Mouse (Mus musculus): ENCODE data around the gene Hpcal1. TPM values are rescaled to one million over a fixed set of nuclear protein-coding genes. Genes with fewer than 3 reads are reported as not detected.

The Hpcal1 gene
- polyA plus RNA-seq, 1 experiment from 2014 or later = 57.7 TPM

DNA sequence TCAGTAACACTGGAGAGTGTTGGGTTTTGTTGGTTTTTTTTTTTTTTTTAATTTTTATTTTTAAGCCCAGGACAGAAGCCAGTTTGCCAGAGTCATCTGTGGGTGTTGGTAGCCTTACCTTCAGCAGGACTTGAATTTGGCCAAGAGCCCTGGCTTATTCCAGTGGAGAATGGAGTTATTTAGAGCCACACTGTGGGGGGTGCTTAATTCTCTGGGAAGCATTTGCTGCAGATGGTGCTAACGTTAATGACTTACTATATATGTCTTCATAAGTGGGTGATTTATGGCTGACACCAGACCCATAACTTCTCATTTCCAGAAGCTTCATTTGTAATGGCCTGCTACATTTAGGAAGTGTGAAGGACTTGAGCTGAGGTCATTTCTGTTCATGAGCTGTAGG is 21.9 kb downstream of the Hpcal1 start:
- 47% methylated on average over 1 of the region's 1 CpGs for WGBS
- no peak for DNase-seq (ENCODE audit: low spot score)
- H3K27ac ChIP-seq (replicated peaks; ENCODE audit: low read depth, low read length) = no peak overlapping the region
- no peak for ATAC-seq (ENCODE audit: low read depth)
- peaks cover 13% of the 10 kb centered on the region; the same call in 1 of the 2 replicates for H3K4me1 ChIP-seq (ENCODE audit: control insufficient read depth, insufficient read depth, low read length)
- no peak overlapping the region for H3K4me3 ChIP-seq (ENCODE audit: low read depth, low read length)
- H3K36me3 ChIP-seq (ENCODE audit: control insufficient read depth, insufficient read depth, low read length) = no peaks in the 10 kb centered on the region
- H3K4me2 ChIP-seq (ENCODE audit: low read depth, low read length) = no peak overlapping the region
- no peaks in the 10 kb centered on the region for H3K27me3 ChIP-seq (replicated peaks; ENCODE audit: control insufficient read depth, insufficient read depth, low read length)
- H3K9ac ChIP-seq (ENCODE audit: low read depth, low read length) = no peak overlapping the region
- H3K9me3 ChIP-seq (ENCODE audit: control insufficient read depth, low read length) = no peaks in the 10 kb centered on the region

DNA sequence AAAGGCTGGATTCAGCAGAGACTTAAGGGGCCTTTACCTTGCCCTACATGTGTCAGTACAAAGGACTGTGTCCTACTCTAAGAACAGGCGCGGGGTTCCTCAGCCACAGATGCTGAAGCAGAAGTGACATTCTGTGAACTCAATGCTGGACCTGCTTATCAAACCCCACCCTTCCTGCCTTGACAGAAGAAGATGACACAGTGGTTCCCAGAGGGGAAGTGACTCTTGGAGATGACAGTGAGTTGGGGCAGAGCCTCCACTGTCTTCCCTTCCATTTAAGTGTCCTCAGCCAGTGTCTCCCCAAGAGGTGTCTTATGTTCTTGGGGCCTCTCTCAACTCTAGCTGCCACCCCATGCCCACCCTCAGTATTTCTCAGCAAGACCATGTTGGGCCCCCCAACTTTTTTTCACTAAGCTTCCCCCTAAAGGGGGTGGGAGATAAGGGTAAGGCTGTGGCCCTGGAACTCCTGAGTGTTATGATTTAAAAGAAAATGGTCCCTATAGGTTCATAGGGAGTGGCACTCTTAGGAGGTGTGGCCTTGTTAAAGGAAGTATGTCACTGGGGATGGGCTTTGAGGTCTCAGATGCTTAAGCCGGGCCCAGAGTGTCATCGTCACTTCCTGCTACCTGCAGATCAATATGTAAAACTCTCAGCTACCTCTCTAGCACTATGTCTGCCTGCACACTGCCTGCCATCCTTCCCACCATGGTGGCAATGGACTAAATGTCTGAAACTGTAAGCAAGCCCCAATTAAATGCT is 25.2 kb downstream of the Hpcal1 start:
- Histone ChIP-seq H3K9ac (ENCODE audit: low read depth, low read length) (no peak overlapping the region), H3K27me3 (replicated peaks; ENCODE audit: control insufficient read depth, insufficient read depth, low read length) (no peaks in the 10 kb centered on the region), H3K27ac (replicated peaks; ENCODE audit: low read depth, low read length) (no peak overlapping the region), H3K36me3 (ENCODE audit: control insufficient read depth, insufficient read depth, low read length) (no peaks in the 10 kb centered on the region), H3K4me3 (ENCODE audit: low read depth, low read length) (no peak overlapping the region), H3K4me1 (ENCODE audit: control insufficient read depth, insufficient read depth, low read length) (0 out of 2 replicates have a peak, but pooled peaks cover 4% of the 10 kb centered on the region), H3K4me2 (ENCODE audit: low read depth, low read length) (no peak overlapping the region), H3K9me3 (ENCODE audit: control insufficient read depth, low read length) (no peaks in the 10 kb centered on the region)
- ATAC-seq (ENCODE audit: low read depth) (no peak), DNase-seq (ENCODE audit: low spot score) (no peak)
- WGBS = 92% methylated on average over 4 of the region's 4 CpGs

DNA sequence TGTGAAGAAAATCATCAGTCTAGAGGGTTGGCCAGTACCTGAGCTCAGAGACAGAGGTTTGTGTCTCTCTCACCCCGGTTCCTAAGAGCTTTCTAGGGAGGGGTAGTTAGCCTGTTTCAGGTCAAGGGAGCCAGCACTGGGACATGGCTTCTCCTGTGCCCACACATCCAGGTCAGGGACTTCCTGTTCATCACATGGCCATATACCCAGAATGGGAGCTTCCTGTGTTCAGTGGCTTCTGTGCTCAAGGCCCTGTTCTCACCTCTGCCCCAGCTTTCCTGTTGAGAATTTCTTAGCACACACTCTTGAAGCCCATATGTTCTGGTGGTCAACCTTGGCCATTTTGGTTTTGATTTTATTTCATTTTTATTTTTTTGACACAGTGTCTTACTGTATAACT is 26.6 kb downstream of the Hpcal1 start:
- Histone ChIP-seq H3K4me1 (ENCODE audit: control insufficient read depth, insufficient read depth, low read length) (no peaks in the 10 kb centered on the region), H3K4me2 (ENCODE audit: low read depth, low read length) (no peak overlapping the region), H3K36me3 (ENCODE audit: control insufficient read depth, insufficient read depth, low read length) (no peaks in the 10 kb centered on the region), H3K27me3 (replicated peaks; ENCODE audit: control insufficient read depth, insufficient read depth, low read length) (no peaks in the 10 kb centered on the region), H3K27ac (replicated peaks; ENCODE audit: low read depth, low read length) (no peak overlapping the region), H3K4me3 (ENCODE audit: low read depth, low read length) (no peak overlapping the region), H3K9ac (ENCODE audit: low read depth, low read length) (no peak overlapping the region), H3K9me3 (ENCODE audit: control insufficient read depth, low read length) (no peaks in the 10 kb centered on the region)
- ATAC-seq (ENCODE audit: low read depth) (no peak), DNase-seq (ENCODE audit: low spot score) (no peak)
- 96% methylated on average over 1 of the region's 1 CpGs for WGBS

DNA sequence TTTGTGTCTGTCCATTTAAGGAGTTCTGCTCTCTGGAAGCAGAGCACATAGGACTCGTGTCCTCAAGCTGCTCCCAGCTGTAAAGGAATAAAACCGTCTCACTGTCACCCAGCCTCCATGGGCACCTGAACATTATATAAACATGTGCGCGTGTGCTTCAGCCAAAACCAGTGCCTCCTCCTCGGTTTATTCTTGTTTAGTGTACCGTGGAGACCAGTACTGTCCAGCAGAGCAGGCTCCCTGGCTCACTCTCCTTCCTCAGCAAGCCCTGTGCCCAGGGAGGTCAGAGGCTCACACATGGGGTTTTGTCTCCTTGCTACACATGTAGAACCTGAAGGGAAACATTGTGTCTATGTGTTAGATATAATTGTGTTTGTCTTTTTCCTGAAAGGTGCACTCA is 27.5 kb downstream of the Hpcal1 start:
- Histone ChIP-seq H3K4me3 (ENCODE audit: low read depth, low read length) (no peak overlapping the region), H3K9ac (ENCODE audit: low read depth, low read length) (no peak overlapping the region), H3K4me2 (ENCODE audit: low read depth, low read length) (no peak overlapping the region), H3K4me1 (ENCODE audit: control insufficient read depth, insufficient read depth, low read length) (peaks cover 5% of the 10 kb centered on the region; the same call in 1 of the 2 replicates), H3K36me3 (ENCODE audit: control insufficient read depth, insufficient read depth, low read length) (no peaks in the 10 kb centered on the region), H3K27me3 (replicated peaks; ENCODE audit: control insufficient read depth, insufficient read depth, low read length) (no peaks in the 10 kb centered on the region), H3K27ac (replicated peaks; ENCODE audit: low read depth, low read length) (no peak overlapping the region), H3K9me3 (ENCODE audit: control insufficient read depth, low read length) (no peaks in the 10 kb centered on the region)
- no peak for ATAC-seq (ENCODE audit: low read depth)
- 80% methylated on average over 6 of the region's 6 CpGs for WGBS
- DNase-seq (ENCODE audit: low spot score) = no peak

DNA sequence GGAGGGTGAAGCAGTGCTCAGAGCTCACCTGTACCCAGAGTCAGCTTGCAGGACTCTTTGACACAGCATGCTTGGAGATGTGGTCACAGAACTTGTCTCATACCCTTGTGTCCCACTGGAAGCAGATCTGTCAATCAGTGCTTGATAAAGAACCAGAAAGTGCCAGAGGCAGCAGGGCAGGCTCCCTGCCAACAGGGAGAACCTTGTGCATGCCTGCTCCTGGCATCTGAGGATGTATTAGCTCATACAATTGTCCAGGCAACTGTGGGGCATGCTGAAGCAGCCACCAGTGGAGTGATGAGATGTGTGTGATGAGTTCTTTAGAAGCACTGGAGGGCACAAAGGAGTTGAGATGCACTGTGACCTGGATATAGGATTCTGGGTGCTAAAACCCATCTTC is 30.4 kb downstream of the Hpcal1 start:
- no peak overlapping the region for H3K9ac ChIP-seq (ENCODE audit: low read depth, low read length)
- ATAC-seq (ENCODE audit: low read depth) (no peak), DNase-seq (ENCODE audit: low spot score) (no peak)
- peaks cover 32% of the 10 kb centered on the region for H3K4me1 ChIP-seq (ENCODE audit: control insufficient read depth, insufficient read depth, low read length)
- no peak overlapping the region for H3K4me2 ChIP-seq (ENCODE audit: low read depth, low read length)
- no peak overlapping the region for H3K4me3 ChIP-seq (ENCODE audit: low read depth, low read length)
- H3K27me3 ChIP-seq (replicated peaks; ENCODE audit: control insufficient read depth, insufficient read depth, low read length) = no peaks in the 10 kb centered on the region
- H3K27ac ChIP-seq (replicated peaks; ENCODE audit: low read depth, low read length) = no peak overlapping the region
- H3K36me3 ChIP-seq (ENCODE audit: control insufficient read depth, insufficient read depth, low read length) = no peaks in the 10 kb centered on the region
- no peaks in the 10 kb centered on the region for H3K9me3 ChIP-seq (ENCODE audit: control insufficient read depth, low read length)

DNA sequence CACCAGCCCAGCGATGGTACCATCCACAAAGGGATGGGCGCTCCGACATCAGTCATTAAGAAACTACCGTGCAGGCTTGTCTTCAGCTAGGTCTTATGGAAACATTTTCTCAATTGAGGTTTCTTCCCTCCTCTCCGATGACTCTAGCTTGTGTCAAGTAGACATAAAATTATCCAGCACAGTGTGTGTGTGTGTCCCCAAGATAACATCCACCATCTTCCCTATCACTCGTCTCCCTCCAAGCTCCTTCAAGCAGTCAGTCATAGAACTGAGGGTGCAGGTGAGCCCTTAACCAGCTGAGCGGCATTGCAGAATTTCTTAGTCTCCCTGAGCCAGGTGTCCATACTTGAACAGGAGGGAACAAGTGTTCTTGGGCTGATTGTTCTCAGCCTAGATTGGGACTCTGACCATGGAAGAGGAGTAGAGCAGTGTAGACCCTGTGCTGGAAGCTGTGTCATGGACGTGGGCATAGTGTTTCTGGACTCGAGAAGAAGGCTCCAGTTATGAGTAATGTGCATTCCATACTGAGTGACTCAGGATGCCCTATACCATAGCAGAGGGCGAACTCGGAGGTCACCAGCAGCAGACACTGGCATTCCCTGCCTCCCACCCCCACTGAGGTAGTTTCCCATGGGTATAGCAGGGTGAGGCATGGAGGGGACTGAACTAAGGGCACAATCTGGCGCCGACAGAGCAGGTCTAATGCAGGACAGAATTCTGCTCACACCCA is 32.0 kb downstream of the Hpcal1 start:
- Histone ChIP-seq H3K36me3 (ENCODE audit: control insufficient read depth, insufficient read depth, low read length) (no peaks in the 10 kb centered on the region), H3K4me2 (ENCODE audit: low read depth, low read length) (no peak overlapping the region), H3K9me3 (ENCODE audit: control insufficient read depth, low read length) (no peaks in the 10 kb centered on the region), H3K9ac (ENCODE audit: low read depth, low read length) (no peak overlapping the region), H3K27ac (replicated peaks; ENCODE audit: low read depth, low read length) (no peak overlapping the region), H3K4me1 (ENCODE audit: control insufficient read depth, insufficient read depth, low read length) (peaks cover 47% of the 10 kb centered on the region), H3K27me3 (replicated peaks; ENCODE audit: control insufficient read depth, insufficient read depth, low read length) (no peaks in the 10 kb centered on the region), H3K4me3 (ENCODE audit: low read depth, low read length) (no peak overlapping the region)
- DNase-seq (ENCODE audit: low spot score) (no peak), ATAC-seq (ENCODE audit: low read depth) (no peak)
- WGBS = 88% methylated on average over 13 of the region's 13 CpGs

DNA sequence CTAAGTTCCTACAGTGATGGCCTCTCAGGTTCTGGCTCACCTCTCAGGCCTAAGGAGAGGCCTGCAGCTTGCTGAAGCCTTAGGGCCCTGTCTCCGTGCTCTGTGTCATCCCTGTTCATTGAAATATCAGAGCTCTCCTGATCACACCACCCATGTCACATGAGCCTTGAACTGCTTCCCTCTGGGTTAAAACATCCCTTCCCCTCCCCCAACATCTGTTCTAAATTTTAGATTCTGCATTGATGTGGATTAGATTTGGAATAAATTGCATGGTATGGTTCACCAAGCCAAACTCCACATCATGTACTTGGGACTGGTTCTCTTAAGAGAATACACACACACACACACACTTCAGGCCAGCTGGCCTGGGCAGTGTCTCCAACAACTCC is 32.5 kb downstream of the Hpcal1 start:
- Histone ChIP-seq H3K9me3 (ENCODE audit: control insufficient read depth, low read length) (no peaks in the 10 kb centered on the region), H3K4me3 (ENCODE audit: low read depth, low read length) (no peak overlapping the region), H3K4me1 (ENCODE audit: control insufficient read depth, insufficient read depth, low read length) (peaks cover 52% of the 10 kb centered on the region), H3K9ac (ENCODE audit: low read depth, low read length) (no peak overlapping the region), H3K27ac (replicated peaks; ENCODE audit: low read depth, low read length) (no peak overlapping the region; the same call in 1 of the 2 replicates), H3K36me3 (ENCODE audit: control insufficient read depth, insufficient read depth, low read length) (no peaks in the 10 kb centered on the region), H3K4me2 (ENCODE audit: low read depth, low read length) (no peak overlapping the region), H3K27me3 (replicated peaks; ENCODE audit: control insufficient read depth, insufficient read depth, low read length) (no peaks in the 10 kb centered on the region)
- DNase-seq (ENCODE audit: low spot score) = peak; percentile 45
- 75% methylated on average over 1 of the region's 1 CpGs for WGBS
- no peak for ATAC-seq (ENCODE audit: low read depth)

DNA sequence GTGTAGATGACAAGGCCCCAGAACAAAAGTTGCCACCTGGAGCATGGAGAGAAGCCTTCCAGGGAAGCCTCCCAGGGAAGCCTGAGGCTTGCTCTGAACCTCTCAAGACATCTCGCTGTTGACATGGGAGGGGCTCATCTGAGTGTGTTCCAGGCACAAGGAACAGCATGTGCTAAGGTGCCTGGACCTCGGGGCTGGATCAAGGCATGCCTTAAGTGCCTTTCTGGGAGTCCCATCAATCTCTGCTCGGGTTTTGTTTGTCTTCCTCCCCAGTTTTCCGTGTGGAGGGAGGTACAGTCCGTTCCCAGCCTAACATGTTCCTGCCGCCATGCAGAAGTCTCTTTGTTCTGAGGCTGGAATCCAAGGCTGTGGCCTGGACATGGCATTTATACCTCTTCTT is 33.3 kb downstream of the Hpcal1 start:
- WGBS = 61% methylated on average over 6 of the region's 6 CpGs
- ATAC-seq (ENCODE audit: low read depth) (no peak), DNase-seq (ENCODE audit: low spot score) (no peak)
- Histone ChIP-seq H3K4me1 (ENCODE audit: control insufficient read depth, insufficient read depth, low read length) (peaks cover 60% of the 10 kb centered on the region), H3K27ac (replicated peaks; ENCODE audit: low read depth, low read length) (no peak overlapping the region), H3K4me2 (ENCODE audit: low read depth, low read length) (no peak overlapping the region), H3K4me3 (ENCODE audit: low read depth, low read length) (no peak overlapping the region), H3K9me3 (ENCODE audit: control insufficient read depth, low read length) (no peaks in the 10 kb centered on the region), H3K9ac (ENCODE audit: low read depth, low read length) (no peak overlapping the region), H3K36me3 (ENCODE audit: control insufficient read depth, insufficient read depth, low read length) (no peaks in the 10 kb centered on the region), H3K27me3 (replicated peaks; ENCODE audit: control insufficient read depth, insufficient read depth, low read length) (no peaks in the 10 kb centered on the region)

Data from embryonic facial prominence, embryonic 14.5 days (tissue).